Mouse (Mus musculus) neural tube, embryonic 13.5 days (tissue): ENCODE measurements around the gene Homer3. TPM values are rescaled to one million over a fixed set of nuclear protein-coding genes. Genes with fewer than 3 reads are reported as not detected.

ENCODE experiments used
- ATAC-seq: fragments of 200-750 bp; cut with Nextera tagmentation; 2 replicates; pipeline ENCODE4 v1.8.0; 2017; ENCODE audit warnings: low read depth, mild to moderate bottlenecking, moderate TSS enrichment, moderate library complexity
- H3K27ac ChIP-seq: fragments of 300-500 bp; sonication (generic); replicated peaks from 2 replicates; pipeline ENCODE4 v1.5.1; 2015; ENCODE audit warnings: moderate library complexity, mild to moderate bottlenecking, inconsistent platforms
- H3K27me3 ChIP-seq: fragments of 300-500 bp; sonication (generic); 2 replicates; pipeline ENCODE4 v1.6.1; 2015; ENCODE audit warnings: mild to moderate bottlenecking, inconsistent platforms
- H3K36me3 ChIP-seq: fragments of 300-500 bp; sonication (generic); 2 replicates; pipeline ENCODE4 v1.6.1; 2015; ENCODE audit warnings: mild to moderate bottlenecking, inconsistent platforms
- H3K4me1 ChIP-seq: fragments of 300-500 bp; sonication (generic); replicated peaks from 2 replicates; pipeline ENCODE4 v1.6.1; 2015; ENCODE audit warnings: inconsistent platforms
- H3K4me2 ChIP-seq: fragments of 300-500 bp; sonication (generic); 2 replicates; pipeline ENCODE4 v1.6.1; 2015; ENCODE audit warnings: inconsistent platforms, mild to moderate bottlenecking, moderate library complexity
- H3K4me3 ChIP-seq: fragments of 300-500 bp; sonication (generic); 2 replicates; pipeline ENCODE4 v1.5.1; 2015; ENCODE audit warnings: mild to moderate bottlenecking, inconsistent platforms
- H3K9ac ChIP-seq: fragments of 300-500 bp; sonication (generic); 2 replicates; pipeline ENCODE4 v1.6.1; 2015; ENCODE audit warnings: moderate library complexity, mild to moderate bottlenecking, inconsistent platforms
- H3K9me3 ChIP-seq: fragments of 300-500 bp; sonication (generic); 2 replicates; pipeline ENCODE4 v1.6.1; 2016; ENCODE audit warnings: inconsistent platforms
- whole genome bisulfite sequencing: fragments of 180-500 bp; shearing (Covaris S2); methylation state at CpG from one replicate; pipeline ENCODE4 v1.1.7; 2015; 5-methylcytosine and 5-hydroxymethylcytosine counted together
- polyA plus RNA-seq: library from polyadenylated mRNA; unstranded; fragments of >200 nt; fragmentation: Nextera tagmentation; extraction: Ambion mirVana; gene quantifications from 2 replicates; pipeline ENCODE4 v1.2.1, GENCODE M21; 2015

The Homer3 gene
- polyA plus RNA-seq, 1 experiment from 2014 or later = 49.6 TPM

DNA sequence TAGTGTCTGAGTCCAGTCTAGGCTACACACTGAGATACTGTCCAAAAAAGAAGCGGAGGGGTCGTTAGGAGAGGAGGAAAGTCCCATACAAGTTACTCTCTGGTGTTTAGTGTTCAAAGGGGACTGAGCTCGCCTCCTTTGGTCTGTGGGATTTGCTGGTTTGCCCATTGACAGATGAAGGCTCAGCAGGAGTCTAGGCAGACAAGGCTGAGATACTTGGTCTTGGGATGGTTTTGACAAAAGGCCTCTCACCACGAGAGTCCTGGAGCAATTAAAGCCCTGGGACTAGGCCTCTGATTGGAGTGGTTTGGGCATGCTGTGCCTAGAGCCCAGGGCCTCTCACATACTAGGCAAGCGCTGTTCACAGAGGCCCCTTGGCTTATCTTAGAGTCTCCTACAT, 14.3 kb upstream of the Homer3 start:
- Histone ChIP-seq H3K9ac (no peak overlapping the region), H3K4me3 (no peak overlapping the region), H3K27me3 (no peaks in the 10 kb centered on the region), H3K9me3 (no peaks in the 10 kb centered on the region), H3K4me1 (no peaks in the 10 kb centered on the region), H3K27ac (0 out of 2 replicates have a peak overlapping the region, but pooled peaks have one; percentile 28), H3K4me2 (no peak overlapping the region), H3K36me3 (peaks cover 34% of the 10 kb centered on the region)
- 44% methylated on average over 5 of the region's 5 CpGs for WGBS
- ATAC-seq = no peak

DNA sequence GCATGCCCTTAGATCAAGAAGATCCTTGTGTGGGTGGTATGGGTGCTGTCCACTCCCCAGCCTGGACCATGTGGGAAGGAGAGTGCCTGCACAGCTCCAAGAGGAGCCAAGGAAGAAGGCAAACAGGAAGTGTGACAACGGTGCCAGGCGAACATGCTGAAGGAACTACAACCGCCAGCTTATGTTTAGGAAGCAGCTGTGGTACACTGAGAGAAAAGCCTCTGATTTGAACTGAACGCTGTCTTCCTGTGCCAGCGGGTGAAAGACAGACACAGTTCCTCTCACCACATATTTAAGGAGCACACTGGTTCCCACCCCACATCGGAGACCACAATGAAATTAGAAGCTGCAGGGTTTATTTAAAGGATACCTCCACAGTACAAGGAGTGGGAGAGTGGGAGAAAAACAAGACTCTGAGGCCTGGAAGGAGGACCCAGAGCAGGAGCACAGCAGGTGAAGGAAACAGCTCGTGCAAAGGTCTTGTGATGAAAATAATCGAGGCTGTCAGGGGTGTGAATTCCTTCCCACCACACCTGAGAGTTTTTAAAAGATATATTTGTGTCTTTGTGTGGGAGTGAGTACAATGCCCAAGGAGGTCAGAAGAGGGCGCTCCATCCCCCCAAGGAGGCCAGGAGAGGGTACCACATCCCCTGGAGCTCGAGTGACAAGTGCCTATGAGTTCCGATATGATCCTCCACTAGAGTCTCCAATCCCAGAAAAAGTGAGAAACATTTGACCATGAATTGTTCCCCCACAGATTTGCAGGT, 13.6 kb upstream of the Homer3 start:
- no peaks in the 10 kb centered on the region for H3K4me1 ChIP-seq
- no peaks in the 10 kb centered on the region for H3K9me3 ChIP-seq
- WGBS = 60% methylated on average over 11 of the region's 11 CpGs
- H3K27me3 ChIP-seq = no peaks in the 10 kb centered on the region
- H3K4me3 ChIP-seq = no peak overlapping the region
- H3K36me3 ChIP-seq = peaks cover 28% of the 10 kb centered on the region
- H3K4me2 ChIP-seq = no peak overlapping the region
- no peak for ATAC-seq
- 0 out of 2 replicates have a peak overlapping the region, but pooled peaks have one; percentile 28 for H3K27ac ChIP-seq
- H3K9ac ChIP-seq = no peak overlapping the region

DNA sequence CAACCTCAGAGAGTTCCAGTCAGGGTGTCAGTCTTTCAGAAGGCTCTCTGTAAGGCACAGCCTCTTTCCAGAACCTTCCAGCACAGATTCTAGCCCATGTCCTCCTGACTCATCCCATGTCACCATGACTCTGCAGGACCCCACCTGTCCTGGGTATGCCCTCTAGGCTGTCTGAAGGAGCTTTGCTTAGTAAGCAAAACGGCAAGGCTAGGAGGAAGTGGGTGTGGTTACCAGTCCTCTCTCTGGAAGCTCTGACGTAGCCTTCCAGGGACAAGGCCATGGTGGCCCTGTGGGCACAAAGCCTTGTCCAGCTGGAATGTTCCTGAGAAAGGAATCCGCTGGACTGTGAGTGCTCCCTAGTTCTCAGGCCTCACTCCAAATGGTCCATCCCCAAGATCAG, 9.7 kb upstream of the Homer3 start:
- Histone ChIP-seq H3K9ac (no peak overlapping the region), H3K36me3 (no peaks in the 10 kb centered on the region; the same call in 1 of the 2 replicates), H3K9me3 (no peaks in the 10 kb centered on the region), H3K4me3 (no peak overlapping the region), H3K4me2 (no peak overlapping the region), H3K27me3 (no peaks in the 10 kb centered on the region), H3K4me1 (0 out of 2 replicates have a peak, but pooled peaks cover under 1% of the 10 kb centered on the region), H3K27ac (no peak overlapping the region)
- 62% methylated on average over 3 of the region's 3 CpGs for WGBS
- ATAC-seq = 0 out of 2 replicates have a peak, but pooled peaks have one; percentile 32

DNA sequence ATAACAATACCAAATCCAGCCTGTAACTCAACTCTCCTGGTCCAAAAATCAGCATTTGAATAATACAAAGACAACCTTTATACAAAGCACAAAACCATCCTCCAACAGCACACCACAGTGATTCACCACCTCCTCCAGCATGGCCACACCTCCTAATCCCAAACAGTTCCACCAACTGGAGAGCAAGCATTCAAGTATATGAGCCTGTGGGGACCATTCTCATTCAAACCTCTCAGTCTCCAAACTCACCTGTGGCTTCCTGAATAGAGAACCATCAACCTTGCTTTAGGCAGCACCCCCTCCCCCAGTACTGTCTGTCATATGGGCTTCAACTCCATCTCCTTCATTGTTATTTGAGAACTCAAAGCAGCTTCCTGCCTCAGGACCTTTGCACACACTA, 8.3 kb upstream of the Homer3 start:
- no peak for ATAC-seq
- Histone ChIP-seq H3K36me3 (no peaks in the 10 kb centered on the region), H3K27me3 (no peaks in the 10 kb centered on the region), H3K4me1 (0 out of 2 replicates have a peak, but pooled peaks cover 4% of the 10 kb centered on the region), H3K4me2 (no peak overlapping the region), H3K9ac (no peak overlapping the region), H3K9me3 (no peaks in the 10 kb centered on the region), H3K27ac (no peak overlapping the region), H3K4me3 (no peak overlapping the region)

DNA sequence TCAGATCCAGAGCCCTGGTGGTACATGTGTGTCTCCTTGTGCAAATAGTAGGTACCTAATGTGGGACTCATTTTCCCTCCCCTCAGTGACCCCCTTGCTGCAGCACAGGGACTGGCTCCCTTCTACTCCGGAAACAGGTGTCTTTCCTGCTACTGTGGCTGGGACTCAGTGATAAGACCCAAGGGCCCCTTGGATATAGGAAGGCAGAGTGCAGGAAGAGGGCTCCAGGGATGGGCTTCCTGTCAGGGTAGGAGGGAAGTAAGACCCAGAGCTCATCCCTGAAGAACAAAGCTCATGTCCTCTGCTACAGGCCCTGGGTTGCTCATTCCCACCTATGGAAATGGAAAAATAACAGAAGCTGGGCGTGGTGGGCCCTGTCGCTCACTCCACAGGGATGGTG, 6.2 kb upstream of the Homer3 start:
- H3K4me3 ChIP-seq = no peak overlapping the region
- ATAC-seq = no peak
- no peaks in the 10 kb centered on the region for H3K36me3 ChIP-seq
- H3K9ac ChIP-seq = no peak overlapping the region
- no peak overlapping the region for H3K27ac ChIP-seq
- WGBS = 90% methylated on average over 3 of the region's 3 CpGs
- H3K9me3 ChIP-seq = no peaks in the 10 kb centered on the region
- H3K4me2 ChIP-seq = no peak overlapping the region
- H3K4me1 ChIP-seq = 0 out of 2 replicates have a peak, but pooled peaks cover 4% of the 10 kb centered on the region
- H3K27me3 ChIP-seq = no peaks in the 10 kb centered on the region

DNA sequence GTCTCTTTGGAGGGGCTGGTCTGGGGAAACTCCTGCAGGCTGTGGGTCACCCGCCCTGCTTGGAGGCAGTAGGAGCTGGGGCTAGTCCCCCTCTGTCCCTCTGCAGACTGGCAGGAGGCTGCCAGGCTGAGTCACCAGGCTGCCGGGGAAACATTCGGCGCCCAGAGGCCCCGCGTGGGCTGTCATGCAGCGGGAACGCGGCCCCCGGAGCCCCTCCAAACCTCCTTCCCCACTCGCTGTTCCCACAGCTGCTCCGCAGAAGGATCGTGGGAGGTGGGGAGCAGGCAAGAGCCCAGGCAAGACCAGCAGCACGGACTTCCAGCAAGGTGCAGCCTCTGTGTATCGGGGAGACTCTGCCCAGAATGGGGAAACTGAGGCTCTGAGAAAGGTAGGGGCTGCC, 4.5 kb upstream of the Homer3 start:
- Histone ChIP-seq H3K4me1 (peaks cover 11% of the 10 kb centered on the region; the same call in 1 of the 2 replicates), H3K27me3 (no peaks in the 10 kb centered on the region), H3K9me3 (no peaks in the 10 kb centered on the region), H3K4me2 (no peak overlapping the region), H3K9ac (0 out of 2 replicates have a peak overlapping the region, but pooled peaks have one; percentile 12), H3K27ac (no peak overlapping the region), H3K36me3 (no peaks in the 10 kb centered on the region), H3K4me3 (no peak overlapping the region)
- WGBS = 55% methylated on average over 15 of the region's 15 CpGs
- no peak for ATAC-seq

DNA sequence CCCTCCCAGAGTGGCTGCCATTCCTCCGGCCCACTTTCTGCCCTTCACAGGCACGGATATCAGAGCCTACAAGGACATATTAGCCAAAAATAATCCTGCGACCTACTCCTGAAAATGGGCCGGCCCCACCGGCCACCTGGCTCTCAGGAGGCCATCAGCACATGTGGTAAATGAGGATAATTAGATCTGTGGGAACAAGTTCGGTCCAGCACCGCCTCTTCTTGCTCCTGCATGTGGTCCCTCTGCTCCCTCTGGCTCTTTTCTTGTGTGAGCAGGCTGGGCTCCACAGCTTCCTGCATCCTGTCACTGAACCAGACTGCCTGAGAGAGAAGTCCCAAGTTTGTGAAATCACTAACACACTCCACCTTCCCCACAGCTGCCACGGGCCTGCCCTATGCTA, 3.4 kb upstream of the Homer3 start:
- H3K9me3 ChIP-seq = no peaks in the 10 kb centered on the region
- no peaks in the 10 kb centered on the region for H3K27me3 ChIP-seq
- WGBS = 69% methylated on average over 8 of the region's 8 CpGs
- no peak for ATAC-seq
- H3K4me3 ChIP-seq = no peak overlapping the region
- no peak overlapping the region for H3K4me2 ChIP-seq
- no peak overlapping the region for H3K27ac ChIP-seq
- no peaks in the 10 kb centered on the region for H3K36me3 ChIP-seq
- peaks cover 19% of the 10 kb centered on the region for H3K4me1 ChIP-seq
- H3K9ac ChIP-seq = 0 out of 2 replicates have a peak overlapping the region, but pooled peaks have one; percentile 17

DNA sequence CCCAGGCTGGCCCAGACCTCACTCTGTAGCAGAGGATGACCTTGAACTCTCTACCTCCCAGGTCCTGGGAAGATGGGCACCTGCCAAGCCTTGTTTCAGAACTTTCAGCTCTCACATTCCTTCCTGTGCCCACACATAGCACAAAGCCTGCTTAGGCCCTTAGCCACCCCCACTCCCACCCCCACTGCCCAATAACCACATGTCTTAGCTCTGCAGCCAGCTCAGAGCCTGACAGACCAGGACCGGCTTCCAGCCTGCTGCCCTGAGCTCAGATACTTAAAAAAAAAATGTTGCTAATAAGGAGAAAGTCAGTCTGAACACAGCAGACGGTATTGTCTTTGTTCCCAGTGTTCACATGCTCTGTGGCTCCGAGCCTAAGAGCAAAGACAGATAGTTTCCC, 1.6 kb upstream of the Homer3 start:
- Histone ChIP-seq H3K9ac (no peak overlapping the region), H3K4me1 (peaks cover 27% of the 10 kb centered on the region), H3K9me3 (no peaks in the 10 kb centered on the region), H3K4me3 (no peak overlapping the region), H3K4me2 (no peak overlapping the region), H3K27ac (peak overlapping the region; percentile 24), H3K36me3 (peaks cover 13% of the 10 kb centered on the region), H3K27me3 (no peaks in the 10 kb centered on the region)
- WGBS = 46% methylated on average over 3 of the region's 3 CpGs
- ATAC-seq = no peak

DNA sequence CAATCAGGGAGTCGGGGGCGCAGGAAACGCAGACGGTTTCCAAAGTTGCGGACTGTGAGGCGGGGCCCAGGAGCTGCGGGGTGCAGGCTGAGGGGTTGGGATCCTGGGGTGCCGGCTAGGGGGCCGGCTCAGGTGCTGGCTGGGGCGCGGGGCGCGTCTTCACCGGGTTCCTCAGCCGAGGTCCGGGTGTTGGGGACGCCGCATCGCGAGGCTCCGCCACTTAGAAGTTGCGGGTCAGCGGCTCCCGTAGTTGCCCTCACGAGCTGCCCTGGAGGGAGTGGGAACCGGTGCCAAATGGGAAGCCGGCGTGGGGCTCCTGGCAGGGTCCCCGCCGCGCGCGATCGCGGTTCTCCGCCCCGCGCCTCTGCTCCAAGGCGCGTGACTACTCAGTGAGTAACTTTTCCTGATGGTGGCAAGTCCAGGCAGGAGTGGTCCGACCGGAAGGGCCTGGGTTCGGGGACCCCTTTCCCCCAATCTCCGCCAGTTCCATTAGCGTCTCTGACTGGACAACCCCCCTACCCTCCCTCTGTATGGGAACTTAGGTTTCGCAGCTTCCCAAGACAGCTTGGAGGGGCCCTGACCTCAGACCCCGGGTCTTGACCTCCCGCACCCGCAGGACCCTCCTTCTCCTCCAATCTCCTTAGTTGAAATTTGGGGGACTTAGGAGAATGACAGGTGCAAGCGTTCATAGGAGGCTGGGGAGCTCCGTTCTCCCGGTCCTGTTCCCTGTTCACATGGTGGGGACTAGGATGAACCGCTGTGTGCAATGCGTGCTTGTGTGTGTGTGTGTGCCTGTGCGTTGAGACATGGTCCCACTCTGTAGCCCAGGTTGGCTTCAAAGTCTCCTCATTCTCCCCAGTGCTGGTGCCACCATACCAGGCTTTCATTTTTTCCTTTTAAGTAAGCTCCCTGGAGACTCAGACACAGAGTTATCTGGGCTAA, 780 bp downstream of the Homer3 start:
- Histone ChIP-seq H3K27me3 (no peaks in the 10 kb centered on the region), H3K9me3 (no peaks in the 10 kb centered on the region), H3K4me3 (peak overlapping the region; percentile 76), H3K4me2 (peak overlapping the region; percentile 89), H3K9ac (peak overlapping the region; percentile 88), H3K36me3 (peaks cover 37% of the 10 kb centered on the region), H3K27ac (peak overlapping the region; percentile 50; the same call in 1 of the 2 replicates), H3K4me1 (peaks cover 23% of the 10 kb centered on the region)
- ATAC-seq = peak; percentile 74
- WGBS = under 1% methylated on average over 55 of the region's 55 CpGs

DNA sequence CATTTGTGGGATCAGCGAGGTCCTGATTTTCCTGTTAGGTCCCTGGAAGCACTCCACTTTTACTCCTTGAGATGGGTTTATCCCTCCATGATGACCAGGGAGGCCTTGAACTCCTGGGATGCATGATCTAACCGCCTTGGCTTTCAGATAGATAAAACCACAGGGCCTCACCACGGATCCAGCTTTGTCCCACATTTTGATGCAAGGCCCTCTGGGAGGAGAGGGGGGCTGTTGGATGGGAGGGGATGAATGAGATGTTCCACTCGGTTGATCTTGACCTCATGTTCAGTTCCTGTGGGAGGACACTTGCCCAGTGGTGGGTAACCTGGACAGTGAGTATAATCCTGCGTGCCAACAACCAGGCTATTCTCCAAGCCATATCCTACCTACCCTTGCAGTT, 1.8 kb downstream of the Homer3 start:
- Histone ChIP-seq H3K4me3 (peak overlapping the region; percentile 76; the same call in 1 of the 2 replicates), H3K4me1 (peaks cover 23% of the 10 kb centered on the region), H3K9ac (no peak overlapping the region), H3K9me3 (no peaks in the 10 kb centered on the region), H3K27me3 (no peaks in the 10 kb centered on the region), H3K36me3 (peaks cover 47% of the 10 kb centered on the region), H3K27ac (no peak overlapping the region), H3K4me2 (peak overlapping the region; percentile 89)
- WGBS = 80% methylated on average over 5 of the region's 5 CpGs
- no peak for ATAC-seq

DNA sequence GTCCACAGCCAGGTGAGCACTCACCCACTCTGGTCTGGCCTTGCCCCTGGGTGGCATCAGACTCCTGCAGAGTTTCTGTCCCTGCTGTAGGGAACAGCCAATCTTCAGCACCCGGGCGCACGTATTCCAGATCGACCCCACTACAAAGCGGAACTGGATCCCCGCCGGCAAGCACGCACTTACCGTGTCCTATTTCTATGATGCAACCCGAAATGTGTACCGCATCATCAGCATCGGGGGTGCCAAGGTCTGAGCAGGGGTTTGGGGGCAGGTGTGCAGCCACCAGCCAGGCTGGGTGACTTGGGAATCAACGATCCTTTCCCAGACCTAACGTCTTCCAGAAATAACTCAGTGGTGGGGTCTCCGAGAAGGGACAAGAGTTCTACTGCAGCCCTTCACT, 2.7 kb downstream of the Homer3 start:
- no peak overlapping the region for H3K4me2 ChIP-seq
- H3K27me3 ChIP-seq = no peaks in the 10 kb centered on the region
- no peak for ATAC-seq
- no peaks in the 10 kb centered on the region for H3K9me3 ChIP-seq
- peaks cover 55% of the 10 kb centered on the region for H3K36me3 ChIP-seq
- peaks cover 23% of the 10 kb centered on the region for H3K4me1 ChIP-seq
- WGBS = 98% methylated on average over 15 of the region's 15 CpGs
- H3K9ac ChIP-seq = no peak overlapping the region
- H3K4me3 ChIP-seq = no peak overlapping the region
- no peak overlapping the region for H3K27ac ChIP-seq

DNA sequence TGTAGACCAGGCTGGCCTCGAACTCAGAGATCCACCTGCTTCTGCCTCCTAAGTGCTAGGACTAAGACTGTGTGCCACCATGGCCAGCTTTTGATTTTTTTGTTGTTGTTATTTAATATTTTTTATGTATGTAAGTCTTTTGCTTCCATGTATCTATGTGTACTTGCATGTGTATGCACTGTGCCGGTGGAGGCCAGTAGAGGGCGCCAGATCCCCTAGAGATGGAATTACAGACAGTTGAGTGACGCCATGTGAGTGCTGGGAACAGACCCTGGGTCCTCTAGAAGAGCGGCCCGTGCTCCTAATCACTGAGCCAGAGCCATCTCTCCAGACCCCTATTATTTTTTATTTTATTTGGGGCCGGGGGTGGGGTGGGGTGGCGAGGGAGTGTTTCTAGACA, 4.1 kb downstream of the Homer3 start:
- Histone ChIP-seq H3K9me3 (no peaks in the 10 kb centered on the region), H3K27ac (no peak overlapping the region), H3K4me2 (no peak overlapping the region), H3K36me3 (peaks cover 69% of the 10 kb centered on the region), H3K27me3 (no peaks in the 10 kb centered on the region), H3K4me3 (no peak overlapping the region), H3K9ac (no peak overlapping the region), H3K4me1 (peaks cover 23% of the 10 kb centered on the region)
- WGBS = 94% methylated on average over 8 of the region's 8 CpGs
- ATAC-seq = no peak
